Mouse (Mus musculus): ENCODE measurements around the gene Erp29.

GRCm38 (mm10) chr5:121386120-121386909 lies 66.0 kb downstream of the Erp29 start:
- TF ChIP-seq MAX (IDR thresholded peaks at IDR 0.05; ENCODE audit: low read length) (no peak), POLR2AphosphoS2 (IDR thresholded peaks at IDR 0.05; ENCODE audit: low read depth, low read length) (no peak), EP300 (IDR thresholded peaks at IDR 0.05; ENCODE audit: low read length) (no peak), SIN3A (IDR thresholded peaks at IDR 0.05; ENCODE audit: low read length) (no peak), CTCF (conservative IDR thresholded peaks at IDR 0.05 in 1 of 2, IDR thresholded peaks at IDR 0.05 in 1 of 2; ENCODE audit: low read depth in 2 of 2, low read length in 2 of 2) (no peak), POLR2A (IDR thresholded peaks at IDR 0.05; ENCODE audit: low read depth, low read length) (no peak), MXI1 (IDR thresholded peaks at IDR 0.05; ENCODE audit: low read depth, low read length) (no peak), JUND (conservative IDR thresholded peaks at IDR 0.05; ENCODE audit: low read depth, low read length) (no peak), ZKSCAN1 (IDR thresholded peaks at IDR 0.05; ENCODE audit: borderline replicate concordance, low read depth, low read length) (no peak)
